In the genomic region with DNA sequence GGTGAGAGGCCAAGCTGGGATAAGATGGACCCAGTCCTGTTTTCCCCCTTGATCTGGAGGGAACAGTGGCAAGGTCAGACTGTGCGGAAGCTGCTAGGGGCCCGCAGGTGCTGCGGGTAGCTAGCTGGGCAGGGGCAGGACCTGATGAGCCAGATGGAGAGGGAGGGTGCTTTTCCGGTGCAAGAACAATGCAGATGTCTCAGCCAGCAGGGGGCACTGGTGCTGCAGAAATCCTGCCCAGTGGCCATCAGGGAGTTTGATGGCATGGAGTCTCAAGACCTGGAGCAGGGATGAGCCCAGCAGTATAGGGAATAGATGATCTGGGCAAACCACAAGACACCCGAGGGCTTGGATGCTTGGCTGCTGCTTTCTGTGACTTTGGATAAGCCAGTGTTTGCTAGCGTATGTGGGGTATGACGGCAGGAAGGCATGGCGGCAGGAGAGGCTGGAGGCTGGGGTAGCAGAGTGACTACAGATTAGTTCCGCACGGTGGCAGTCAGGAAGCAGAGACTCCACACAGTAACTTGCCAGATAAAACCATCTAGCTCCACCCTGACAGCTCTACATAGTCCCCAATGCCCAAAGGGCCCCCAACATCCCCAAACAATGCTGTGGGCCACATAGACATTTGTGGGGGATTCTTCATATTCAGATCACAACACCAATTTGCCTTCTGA, we compare ENCODE assay signal across 9 mouse cellular contexts. TPM values are rescaled to one million over a fixed set of nuclear protein-coding genes. Genes with fewer than 3 reads are reported as not detected.
A peak's percentile ranks its signal among the peaks of the same experiment; 100 is the strongest.
DNase-seq lines count a peak whose midpoint lies in the region; ATAC-seq and TF ChIP-seq lines count a peak whose summit lies in the region.
"Had no signal": no experiment of that assay in that cellular context is flagged by ENCODE, and none has a peak within 500 bp of the region (broad histone marks: within the 10 kb centered on the region; RNA-seq: fewer than 3 reads in every experiment).

No protein-coding gene starts in this region.

- H3K27me3 ChIP-seq in kidney, adult 2 months (replicated peaks; ENCODE audit: control insufficient read depth, insufficient read depth, low read length): no peaks in the 10 kb centered on the region
- no peaks in the 10 kb centered on the region for H3K27me3 ChIP-seq in hindbrain, embryonic 11.5 days (ENCODE audit: control insufficient read depth, insufficient read depth, low read length)
- H3K27me3 ChIP-seq: limb, embryonic 12.5 days had no signal

- no peaks in the 10 kb centered on the region for H3K9me3 ChIP-seq in hindbrain, embryonic 11.5 days (ENCODE audit: control insufficient read depth, low read length)
- H3K9me3 ChIP-seq: limb, embryonic 12.5 days had no signal

- no peaks in the 10 kb centered on the region for H3K4me1 ChIP-seq in kidney, adult 2 months (ENCODE audit: control insufficient read depth, insufficient read depth, low read length)
- no peaks in the 10 kb centered on the region for H3K4me1 ChIP-seq in bone marrow, adult 2 months (ENCODE audit: control insufficient read depth, insufficient read depth, low read length)
- H3K4me1 ChIP-seq in hindbrain, embryonic 11.5 days (replicated peaks; ENCODE audit: control insufficient read depth, insufficient read depth, low read length): no peaks in the 10 kb centered on the region

- H3K4me2 ChIP-seq in hindbrain, embryonic 11.5 days (replicated peaks; ENCODE audit: low read depth, low read length): no peak overlapping the region
- H3K4me2 ChIP-seq: limb, embryonic 12.5 days had no signal

- no peak overlapping the region for H3K4me3 ChIP-seq in kidney, adult 2 months (ENCODE audit: insufficient read depth, low read depth, low read length)
- H3K4me3 ChIP-seq in bone marrow, adult 2 months (replicated peaks; ENCODE audit: control insufficient read depth, low read depth, low read length): no peak overlapping the region
- no peak overlapping the region for H3K4me3 ChIP-seq in hindbrain, embryonic 11.5 days (ENCODE audit: low read depth, low read length)
- H3K4me3 ChIP-seq: limb, embryonic 12.5 days had no signal

- DNase-seq in kidney, adult 2 months: peak; percentile 33
- DNase-seq in kidney, adult 11 months: no peak
- peak; percentile 76 for DNase-seq in hindbrain, embryonic 11.5 days (ENCODE audit: low spot score)
- DNase-seq in left cerebral cortex, postnatal 36 days (ENCODE audit: low spot score in 2 of 2): peak; percentile 50 to 51
- DNase-seq in naive thymus-derived CD4-positive, alpha-beta T cell, adult 2 months (ENCODE audit: low read depth): peak; percentile 6
- peak; percentile 56 for DNase-seq in thymus, postnatal 4 days

- TF ChIP-seq CTCF in kidney, adult 2 months (conservative IDR thresholded peaks at IDR 0.05; ENCODE audit: insufficient read depth, insufficient read length, low read depth, low read length): peak; percentile 60
- peak; percentile 50 for TF ChIP-seq CTCF in bone marrow, adult 2 months (IDR thresholded peaks at IDR 0.05; ENCODE audit: control insufficient read depth, insufficient read depth, low read length)

- intact Hi-C loops in left cerebral cortex, postnatal 36 days (cut with DNase I): no loop called here

- 40% methylated on average over 10 of the region's 10 CpGs for WGBS in kidney, adult 2 months
- 32% methylated on average over 10 of the region's 10 CpGs for WGBS in bone marrow, adult 2 months
- 31% methylated on average over 10 of the region's 10 CpGs for WGBS in hindbrain, embryonic 11.5 days

- H3K27ac ChIP-seq in kidney, adult 2 months (ENCODE audit: insufficient read depth, low read depth, low read length): no peak overlapping the region
- no peak overlapping the region for H3K27ac ChIP-seq in bone marrow, adult 2 months (ENCODE audit: control insufficient read depth, insufficient read depth, low read depth, low read length, poor library complexity)
- no peak overlapping the region for H3K27ac ChIP-seq in hindbrain, embryonic 11.5 days (ENCODE audit: low read depth, low read length)
- H3K27ac ChIP-seq: limb, embryonic 12.5 days had no signal

- no peak for TF ChIP-seq POLR2A in kidney, adult 2 months (IDR thresholded peaks at IDR 0.05; ENCODE audit: low read depth, low read length)
- TF ChIP-seq POLR2A in bone marrow, adult 2 months (IDR thresholded peaks at IDR 0.05; ENCODE audit: borderline replicate concordance, control insufficient read depth, low read depth, low read length): no peak

- 0 out of 2 replicates have a peak, but pooled peaks have one; percentile 25 for ATAC-seq in erythroid progenitor cell, adult 5-6 weeks (replicated peaks; ENCODE audit: low FRiP score, poor library complexity, severe bottlenecking)
- peak; percentile 40; the same call in 1 of the 2 replicates for ATAC-seq in hindbrain, embryonic 11.5 days (ENCODE audit: low FRiP score)

- no peaks in the 10 kb centered on the region for H3K36me3 ChIP-seq in kidney, adult 2 months (ENCODE audit: control insufficient read depth, insufficient read depth, low read length)
- H3K36me3 ChIP-seq in hindbrain, embryonic 11.5 days (ENCODE audit: control insufficient read depth, insufficient read depth, low read length): no peaks in the 10 kb centered on the region
- H3K36me3 ChIP-seq: limb, embryonic 12.5 days had no signal

- no peak overlapping the region for H3K9ac ChIP-seq in hindbrain, embryonic 11.5 days (ENCODE audit: low read depth, low read length)
- H3K9ac ChIP-seq: limb, embryonic 12.5 days had no signal

RNA-seq across cellular contexts. Expression of a gene that starts 55.0 kb away (rescaled TPM):
- not detected in 2 replicates for polyA plus RNA-seq in kidney, adult 2 months (2012; rRNA removed)
- not detected in 2 replicates for polyA plus RNA-seq in bone marrow, adult 2 months (2011; ENCODE audit: insufficient read depth, insufficient read length, low replicate concordance, missing spikeins)
- total RNA-seq in erythroid progenitor cell, adult 5-6 weeks (2015; ENCODE audit: low replicate concordance): not detected in 2 replicates
- not detected in 2 replicates for total RNA-seq in erythroid progenitor cell, adult 5-6 weeks (2017; ENCODE audit: low replicate concordance)
- polyA plus RNA-seq in hindbrain, embryonic 11.5 days (2014; fragmentation: Nextera tagmentation; extraction: Ambion mirVana): not detected in 2 replicates
- total RNA-seq in left cerebral cortex, postnatal 36 days (2021): not detected
